Mouse (Mus musculus) hindbrain, embryonic 11.5 days (tissue): Measurements from ENCODE around the gene Mcee. TPM values are rescaled to one million over a fixed set of nuclear protein-coding genes. Genes with fewer than 3 reads are reported as not detected.

Source experiments
- ATAC-seq: fragments of 200-750 bp; cut with Nextera tagmentation; 2 replicates; pipeline ENCODE4 v1.8.0; 2017; ENCODE audit warnings: mild to moderate bottlenecking, moderate TSS enrichment, moderate library complexity; ENCODE audit not compliant: low FRiP score
- DNase-seq: peaks from one replicate; pipeline ENCODE4 v3.0.0-alpha.2; 2015; ENCODE audit warnings: low spot score
- H3K27ac ChIP-seq: fragments of 300-500 bp; sonication (generic); 2 replicates; pipeline ENCODE4 v1.5.1; 2014; ENCODE audit warnings: mild to moderate bottlenecking, low read depth, low read length
- H3K27me3 ChIP-seq: fragments of 300-500 bp; sonication (generic); 2 replicates; pipeline ENCODE4 v1.6.1; 2014; ENCODE audit warnings: mild to moderate bottlenecking, low read length, moderate library complexity, mixed read lengths; ENCODE audit not compliant: control insufficient read depth, insufficient read depth
- H3K36me3 ChIP-seq: fragments of 300-500 bp; sonication (generic); 2 replicates; pipeline ENCODE4 v1.6.1; 2014; ENCODE audit warnings: mild to moderate bottlenecking, low read length, moderate library complexity, mixed read lengths; ENCODE audit not compliant: control insufficient read depth, insufficient read depth
- H3K4me1 ChIP-seq: fragments of 300-500 bp; sonication (generic); replicated peaks from 2 replicates; pipeline ENCODE4 v1.6.1; 2014; ENCODE audit warnings: low read length, mixed read lengths; ENCODE audit not compliant: control insufficient read depth, insufficient read depth
- H3K4me2 ChIP-seq: fragments of 300-500 bp; sonication (generic); replicated peaks from 2 replicates; pipeline ENCODE4 v1.6.1; 2014; ENCODE audit warnings: mild to moderate bottlenecking, low read depth, low read length
- H3K4me3 ChIP-seq: fragments of 300-500 bp; sonication (generic); 2 replicates; pipeline ENCODE4 v1.5.1; 2014; ENCODE audit warnings: low read depth, low read length
- H3K9ac ChIP-seq: fragments of 300-500 bp; sonication (generic); 2 replicates; pipeline ENCODE4 v1.6.1; 2014; ENCODE audit warnings: low read depth, low read length
- H3K9me3 ChIP-seq: fragments of 300-500 bp; sonication (generic); 2 replicates; pipeline ENCODE4 v1.6.1; 2016; ENCODE audit warnings: low read length; ENCODE audit not compliant: control insufficient read depth
- WGBS: fragments of 180-500 bp; shearing (Covaris S2); extraction: QIAGEN DNeasy Blood & Tissue Kit; methylation state at CpG from one replicate; pipeline ENCODE4 v1.1.7; 2014; 5-methylcytosine and 5-hydroxymethylcytosine counted together
- polyA plus RNA-seq: library from polyadenylated mRNA; unstranded; fragments of >200 nt; fragmentation: Nextera tagmentation; extraction: Ambion mirVana; gene quantifications from 2 replicates; pipeline ENCODE4 v1.2.1, GENCODE M21; 2014

Gene Mcee
- polyA plus RNA-seq, 1 experiment from 2014 or later = 37.5 TPM

DNA sequence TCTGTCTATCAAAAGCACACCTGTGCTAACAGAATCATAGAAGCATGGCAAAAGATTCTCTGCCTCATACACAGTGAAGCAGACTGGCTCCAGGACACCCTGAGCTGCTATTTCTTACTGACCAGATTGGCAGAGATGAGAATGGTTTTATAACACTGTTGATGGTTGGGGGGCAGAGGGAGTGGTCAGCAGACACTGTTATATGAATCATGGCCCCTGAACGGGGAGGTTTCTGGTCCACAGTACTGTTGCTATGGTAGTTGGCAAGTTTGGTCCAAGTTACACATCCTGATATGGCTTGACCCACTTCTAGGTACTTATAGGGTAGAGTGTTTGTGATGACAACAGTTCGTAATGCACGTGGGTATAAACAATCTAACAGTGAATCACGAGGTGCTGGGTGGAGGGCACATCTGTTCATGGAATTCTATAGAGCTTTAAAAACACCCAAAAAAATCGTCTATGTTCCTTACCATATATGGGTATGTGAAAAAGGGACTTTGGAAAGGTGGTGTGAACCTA lies 59.5 kb downstream of the Mcee start:
- H3K4me1 ChIP-seq = no peaks in the 10 kb centered on the region
- no peaks in the 10 kb centered on the region for H3K27me3 ChIP-seq
- no peaks in the 10 kb centered on the region for H3K9me3 ChIP-seq
- no peak overlapping the region for H3K27ac ChIP-seq
- H3K4me3 ChIP-seq = no peak overlapping the region
- no peaks in the 10 kb centered on the region for H3K36me3 ChIP-seq
- ATAC-seq (peak; percentile 44; the same call in 1 of the 2 replicates), DNase-seq (no peak)
- no peak overlapping the region for H3K9ac ChIP-seq
- no peak overlapping the region for H3K4me2 ChIP-seq
- 86% methylated on average over 5 of the region's 5 CpGs for WGBS

DNA sequence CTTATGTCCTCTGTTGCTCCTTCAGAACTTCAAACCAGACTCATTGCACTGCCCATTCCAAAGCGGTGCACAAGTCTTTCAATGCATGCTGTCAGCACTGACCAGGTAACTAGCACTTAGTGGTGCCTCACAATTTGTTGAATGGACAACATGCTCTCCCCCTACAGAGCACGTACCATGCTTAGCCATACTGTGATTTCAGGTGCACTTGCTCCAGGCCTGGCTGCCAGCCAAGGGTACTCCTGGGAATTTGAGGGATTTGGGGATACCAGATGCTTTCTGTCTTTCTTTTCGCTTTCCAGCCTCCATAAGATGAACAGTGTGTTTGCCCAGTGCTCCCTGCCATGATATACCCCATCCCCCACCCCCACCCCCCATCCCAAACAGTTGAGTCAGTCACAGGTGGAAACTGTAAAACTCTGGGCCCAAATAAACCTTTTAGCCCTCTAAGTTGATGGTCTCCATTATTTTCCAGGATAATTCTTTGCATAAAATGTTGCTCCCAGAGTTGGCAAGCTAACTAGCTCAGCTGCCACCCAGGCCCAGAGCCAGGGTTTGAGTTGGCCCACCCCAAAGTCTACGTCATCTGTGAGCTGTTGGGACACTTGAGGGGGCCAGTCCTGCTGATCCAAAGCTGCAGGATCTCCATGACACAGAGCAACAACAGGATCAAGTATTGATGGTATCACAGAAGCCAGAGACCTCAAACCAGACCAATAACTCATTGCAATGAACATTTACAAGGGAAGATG lies 60.2 kb downstream of the Mcee start:
- H3K4me1 ChIP-seq = no peaks in the 10 kb centered on the region
- no peak overlapping the region for H3K4me2 ChIP-seq
- WGBS = 84% methylated on average over 4 of the region's 4 CpGs
- H3K36me3 ChIP-seq = no peaks in the 10 kb centered on the region
- no peak overlapping the region for H3K4me3 ChIP-seq
- H3K27me3 ChIP-seq = no peaks in the 10 kb centered on the region
- DNase-seq (no peak), ATAC-seq (no peak)
- H3K27ac ChIP-seq = no peak overlapping the region
- no peak overlapping the region for H3K9ac ChIP-seq
- no peaks in the 10 kb centered on the region for H3K9me3 ChIP-seq

DNA sequence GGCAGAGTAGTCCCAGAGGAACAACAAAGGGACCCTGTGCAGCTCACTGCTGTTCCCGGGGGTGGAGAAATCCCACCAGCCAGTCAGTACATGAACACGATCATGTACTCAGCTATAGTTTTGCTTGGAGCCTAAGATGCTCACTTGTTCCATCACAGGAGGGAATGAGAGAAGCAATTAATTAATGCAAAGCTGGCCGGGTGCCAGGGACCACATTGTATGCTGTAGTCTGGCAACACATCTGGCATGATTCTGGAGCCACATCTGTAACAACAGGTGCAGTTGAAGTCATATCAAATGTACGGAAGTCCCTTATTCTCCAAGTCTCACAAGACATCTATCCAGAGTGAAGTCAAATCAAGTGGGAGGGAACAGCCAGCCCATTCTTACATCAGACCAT lies 63.8 kb downstream of the Mcee start:
- no peaks in the 10 kb centered on the region for H3K4me1 ChIP-seq
- DNase-seq = no peak
- no peaks in the 10 kb centered on the region for H3K9me3 ChIP-seq
- no peaks in the 10 kb centered on the region for H3K27me3 ChIP-seq
- 91% methylated on average over 4 of the region's 4 CpGs for WGBS
- no peak for ATAC-seq
- H3K9ac ChIP-seq = no peak overlapping the region
- no peak overlapping the region for H3K27ac ChIP-seq
- no peaks in the 10 kb centered on the region for H3K36me3 ChIP-seq
- no peak overlapping the region for H3K4me2 ChIP-seq
- no peak overlapping the region for H3K4me3 ChIP-seq

DNA sequence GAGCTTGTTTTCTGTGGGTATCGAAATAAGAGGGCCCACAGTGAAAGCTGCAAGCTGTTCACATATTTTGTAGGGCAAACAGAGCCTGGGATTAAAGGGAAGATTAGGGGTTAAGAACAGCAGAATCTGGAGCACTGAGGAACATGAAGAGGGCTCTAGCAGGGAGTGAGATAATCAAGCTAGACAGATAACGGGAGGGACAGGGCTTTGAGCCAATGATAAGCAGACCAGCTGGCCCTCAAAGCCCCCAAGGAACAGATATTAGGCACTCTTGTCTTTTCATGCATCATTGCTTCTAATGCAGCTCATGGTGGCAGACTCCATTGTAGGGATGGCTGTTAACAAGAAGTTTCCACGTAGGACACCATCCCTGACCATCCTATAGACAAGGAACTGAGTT lies 64.3 kb downstream of the Mcee start:
- Histone ChIP-seq H3K4me1 (no peaks in the 10 kb centered on the region), H3K4me3 (no peak overlapping the region), H3K36me3 (no peaks in the 10 kb centered on the region), H3K27me3 (no peaks in the 10 kb centered on the region), H3K27ac (no peak overlapping the region), H3K9me3 (no peaks in the 10 kb centered on the region), H3K4me2 (no peak overlapping the region), H3K9ac (no peak overlapping the region)
- ATAC-seq = no peak
- DNase-seq = no peak
- WGBS = 75% methylated on average over 3 of the region's 3 CpGs

DNA sequence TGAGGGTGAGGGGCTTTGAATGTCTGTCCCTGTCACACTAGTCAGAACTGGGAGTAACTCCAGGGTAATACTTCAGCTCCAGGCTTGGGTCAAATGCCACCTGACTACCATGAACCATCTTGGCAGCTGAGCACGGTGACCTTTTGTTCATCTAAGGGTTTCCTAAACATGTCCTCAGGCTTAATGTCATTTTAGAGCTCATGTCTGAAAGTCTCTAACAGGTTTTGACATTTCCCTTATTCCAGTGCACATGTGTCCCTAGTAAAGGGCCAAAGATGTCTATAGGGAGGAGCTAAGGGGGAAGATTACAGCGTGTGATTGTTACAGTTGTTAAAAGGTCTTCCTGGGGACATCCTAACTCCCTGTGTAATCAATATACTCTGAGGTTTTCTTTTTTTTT lies 65.4 kb downstream of the Mcee start:
- 87% methylated on average over 2 of the region's 2 CpGs for WGBS
- Histone ChIP-seq H3K4me3 (no peak overlapping the region), H3K4me1 (no peaks in the 10 kb centered on the region), H3K27me3 (no peaks in the 10 kb centered on the region), H3K4me2 (no peak overlapping the region), H3K9me3 (no peaks in the 10 kb centered on the region), H3K27ac (no peak overlapping the region), H3K9ac (no peak overlapping the region), H3K36me3 (no peaks in the 10 kb centered on the region)
- ATAC-seq (no peak), DNase-seq (no peak)

Other genes starting within 250 kb of the Mcee start
- gene Trpm1, start 238.8 kb upstream of the Mcee start, polyA plus RNA-seq = 0.74 and 0.92 TPM in 2 replicates
- 15.1 and 15.3 TPM in 2 replicates for gene Mtmr10, start 105.0 kb upstream of the Mcee start, polyA plus RNA-seq
- 6.5 and 12.0 TPM in 2 replicates for gene Fan1, start 18.5 kb upstream of the Mcee start, polyA plus RNA-seq
- gene Mphosph10, start 339 bp upstream of the Mcee start, polyA plus RNA-seq = 52.2 and 54.4 TPM in 2 replicates
- gene Apba2, start 109.1 kb downstream of the Mcee start, polyA plus RNA-seq = 67.0 and 76.6 TPM in 2 replicates